Mouse (Mus musculus): Measurements from ENCODE around the gene Cdhr4.

- TF ChIP-seq EP300 (IDR thresholded peaks at IDR 0.05; ENCODE audit: low read depth) (no peak), CTCF (IDR thresholded peaks at IDR 0.05; ENCODE audit: low read depth) (no peak)
Observed at GRCm38 (mm10) chr9:107957141-107957540, 35.2 kb upstream of the Cdhr4 start.
